Mouse (Mus musculus): ENCODE measurements around the gene Gm5565. TPM values are rescaled to one million over a fixed set of nuclear protein-coding genes. Genes with fewer than 3 reads are reported as not detected.
A peak's percentile ranks its signal among the peaks of the same experiment; 100 is the strongest.
"Not testable (repeated sequence)": the region's sequence is repeated elsewhere in the genome, so short reads cannot be mapped to it uniquely, and the experiment has no call there.

Gm5565 gene
- total and polyA plus RNA-seq, 2 experiments = not detected

GRCm38 (mm10) chr5:146193360-146193759, 33.0 kb upstream of the Gm5565 start:
- Histone ChIP-seq H3K4me1 (ENCODE audit: control insufficient read depth, insufficient read depth, low read length) (peaks cover 5% of the 10 kb centered on the region; the same call in 1 of the 2 replicates), H3K27me3 (ENCODE audit: control insufficient read depth, insufficient read depth, low read length) (no peaks in the 10 kb centered on the region), H3K27ac (replicated peaks; ENCODE audit: insufficient read depth, low read depth, low read length) (no peak overlapping the region), H3K9ac (ENCODE audit: low read depth, low read length) (no peak overlapping the region), H3K36me3 (ENCODE audit: control insufficient read depth, insufficient read depth, low read length) (no peaks in the 10 kb centered on the region), H3K4me3 (ENCODE audit: insufficient read depth, low read depth, low read length) (no peak overlapping the region), H3K79me2 (ENCODE audit: control insufficient read depth, insufficient read depth, low read length) (no peaks in the 10 kb centered on the region)
- TF ChIP-seq CTCF (IDR thresholded peaks at IDR 0.05; ENCODE audit: low read depth, low read length) = no peak
- no peak for TF ChIP-seq POLR2A (IDR thresholded peaks at IDR 0.05; ENCODE audit: extremely low read depth, insufficient read depth, low read length)
- WGBS = 85% methylated on average over 8 of the region's 8 CpGs
- no peak for DNase-seq (ENCODE audit: extremely low read depth, low read depth, low spot score)

GRCm38 (mm10) chr5:146190501-146191269, 30.3 kb upstream of the Gm5565 start:
- Histone ChIP-seq H3K4me3 (ENCODE audit: insufficient read depth, low read depth, low read length) (no peak overlapping the region), H3K4me1 (ENCODE audit: control insufficient read depth, insufficient read depth, low read length) (peaks cover 5% of the 10 kb centered on the region; the same call in 1 of the 2 replicates), H3K79me2 (ENCODE audit: control insufficient read depth, insufficient read depth, low read length) (no peaks in the 10 kb centered on the region), H3K27ac (replicated peaks; ENCODE audit: insufficient read depth, low read depth, low read length) (no peak overlapping the region), H3K9ac (ENCODE audit: low read depth, low read length) (no peak overlapping the region), H3K27me3 (ENCODE audit: control insufficient read depth, insufficient read depth, low read length) (no peaks in the 10 kb centered on the region), H3K36me3 (ENCODE audit: control insufficient read depth, insufficient read depth, low read length) (no peaks in the 10 kb centered on the region)
- WGBS = 67% methylated on average over 3 of the region's 3 CpGs
- TF ChIP-seq CTCF (IDR thresholded peaks at IDR 0.05; ENCODE audit: low read depth, low read length) = no peak
- TF ChIP-seq POLR2A (IDR thresholded peaks at IDR 0.05; ENCODE audit: extremely low read depth, insufficient read depth, low read length) = no peak
- peak; percentile 36 for DNase-seq (ENCODE audit: extremely low read depth, low read depth, low spot score)

GRCm38 (mm10) chr5:146190093-146190492, 29.8 kb upstream of the Gm5565 start:
- H3K27ac ChIP-seq (replicated peaks; ENCODE audit: insufficient read depth, low read depth, low read length) = no peak overlapping the region

GRCm38 (mm10) chr5:146188712-146189111, 28.4 kb upstream of the Gm5565 start:
- TF ChIP-seq POLR2A (IDR thresholded peaks at IDR 0.05; ENCODE audit: extremely low read depth, insufficient read depth, low read length) (no peak), CTCF (IDR thresholded peaks at IDR 0.05; ENCODE audit: low read depth, low read length) (no peak)
- Histone ChIP-seq H3K79me2 (ENCODE audit: control insufficient read depth, insufficient read depth, low read length) (no peaks in the 10 kb centered on the region), H3K27me3 (ENCODE audit: control insufficient read depth, insufficient read depth, low read length) (no peaks in the 10 kb centered on the region), H3K9ac (ENCODE audit: low read depth, low read length) (no peak overlapping the region), H3K36me3 (ENCODE audit: control insufficient read depth, insufficient read depth, low read length) (no peaks in the 10 kb centered on the region), H3K4me1 (ENCODE audit: control insufficient read depth, insufficient read depth, low read length) (peaks cover 5% of the 10 kb centered on the region; the same call in 1 of the 2 replicates), H3K27ac (replicated peaks; ENCODE audit: insufficient read depth, low read depth, low read length) (no peak overlapping the region), H3K4me3 (ENCODE audit: insufficient read depth, low read depth, low read length) (no peak overlapping the region)
- 71% methylated on average over 7 of the region's 7 CpGs for WGBS
- DNase-seq (ENCODE audit: extremely low read depth, low read depth, low spot score) = peak; percentile 25

More at GRCm38 (mm10) chr5:146190093-146190492, 29.8 kb upstream of the Gm5565 start:
- no peak for TF ChIP-seq CTCF (IDR thresholded peaks at IDR 0.05; ENCODE audit: low read depth, low read length)
- TF ChIP-seq POLR2A (IDR thresholded peaks at IDR 0.05; ENCODE audit: extremely low read depth, insufficient read depth, low read length) = no peak
- Histone ChIP-seq H3K4me1 (ENCODE audit: control insufficient read depth, insufficient read depth, low read length) (peaks cover 5% of the 10 kb centered on the region; the same call in 1 of the 2 replicates), H3K27me3 (ENCODE audit: control insufficient read depth, insufficient read depth, low read length) (no peaks in the 10 kb centered on the region), H3K79me2 (ENCODE audit: control insufficient read depth, insufficient read depth, low read length) (no peaks in the 10 kb centered on the region), H3K9ac (ENCODE audit: low read depth, low read length) (no peak overlapping the region), H3K36me3 (ENCODE audit: control insufficient read depth, insufficient read depth, low read length) (no peaks in the 10 kb centered on the region), H3K4me3 (ENCODE audit: insufficient read depth, low read depth, low read length) (no peak overlapping the region)
- 34% methylated on average over 4 of the region's 4 CpGs for WGBS
- DNase-seq (ENCODE audit: extremely low read depth, low read depth, low spot score) = peak; percentile 92

- WGBS = 84% methylated on average over 1 of the region's 1 CpGs
- Histone ChIP-seq H3K9ac (ENCODE audit: low read depth, low read length) (no peak overlapping the region), H3K27ac (replicated peaks; ENCODE audit: insufficient read depth, low read depth, low read length) (no peak overlapping the region), H3K36me3 (ENCODE audit: control insufficient read depth, insufficient read depth, low read length) (no peaks in the 10 kb centered on the region), H3K4me3 (ENCODE audit: insufficient read depth, low read depth, low read length) (no peak overlapping the region), H3K79me2 (ENCODE audit: control insufficient read depth, insufficient read depth, low read length) (no peaks in the 10 kb centered on the region), H3K4me1 (ENCODE audit: control insufficient read depth, insufficient read depth, low read length) (peaks cover 5% of the 10 kb centered on the region; the same call in 1 of the 2 replicates), H3K27me3 (ENCODE audit: control insufficient read depth, insufficient read depth, low read length) (no peaks in the 10 kb centered on the region)
- TF ChIP-seq CTCF (IDR thresholded peaks at IDR 0.05; ENCODE audit: low read depth, low read length) (peak; percentile 33; the same call in 1 of the 2 replicates), POLR2A (IDR thresholded peaks at IDR 0.05; ENCODE audit: extremely low read depth, insufficient read depth, low read length) (no peak)
- no peak for DNase-seq (ENCODE audit: extremely low read depth, low read depth, low spot score)
Measured at GRCm38 (mm10) chr5:146188144-146188543, 27.8 kb upstream of the Gm5565 start.

GRCm38 (mm10) chr5:146187441-146187840, 27.1 kb upstream of the Gm5565 start:
- not testable (repeated sequence) for H3K4me3 ChIP-seq (ENCODE audit: insufficient read depth, low read depth, low read length); H3K79me2 ChIP-seq (ENCODE audit: control insufficient read depth, insufficient read depth, low read length); H3K27me3 ChIP-seq (ENCODE audit: control insufficient read depth, insufficient read depth, low read length); H3K36me3 ChIP-seq (ENCODE audit: control insufficient read depth, insufficient read depth, low read length); H3K9ac ChIP-seq (ENCODE audit: low read depth, low read length); H3K27ac ChIP-seq (replicated peaks; ENCODE audit: insufficient read depth, low read depth, low read length); H3K4me1 ChIP-seq (ENCODE audit: control insufficient read depth, insufficient read depth, low read length)
- WGBS = 7% methylated on average over 5 of the region's 5 CpGs
- DNase-seq (ENCODE audit: extremely low read depth, low read depth, low spot score) = peak; percentile 69
- TF ChIP-seq CTCF (IDR thresholded peaks at IDR 0.05; ENCODE audit: low read depth, low read length) = peak; percentile 75

- H3K79me2 ChIP-seq (ENCODE audit: control insufficient read depth, insufficient read depth, low read length); H3K27me3 ChIP-seq (ENCODE audit: control insufficient read depth, insufficient read depth, low read length); DNase-seq (ENCODE audit: extremely low read depth, low read depth, low spot score); H3K27ac ChIP-seq (replicated peaks; ENCODE audit: insufficient read depth, low read depth, low read length); H3K9ac ChIP-seq (ENCODE audit: low read depth, low read length); H3K4me1 ChIP-seq (ENCODE audit: control insufficient read depth, insufficient read depth, low read length); H3K36me3 ChIP-seq (ENCODE audit: control insufficient read depth, insufficient read depth, low read length); H3K4me3 ChIP-seq (ENCODE audit: insufficient read depth, low read depth, low read length): not testable (repeated sequence)
- WGBS = 80% methylated on average over 4 of the region's 4 CpGs
Measured at GRCm38 (mm10) chr5:146185204-146185603, 24.9 kb upstream of the Gm5565 start, which contains the start of gene 1700001J03Rik. Gene 1700001J03Rik, minus strand, starts transcription at chr5:146185304.
